Mouse (Mus musculus): ENCODE data around the gene Fan1. TPM values are rescaled to one million over a fixed set of nuclear protein-coding genes. Genes with fewer than 3 reads are reported as not detected.

Fan1 gene
- total and polyA plus RNA-seq, 3 experiments: 2.9 to 3.6 TPM; not detected in 1

DNA sequence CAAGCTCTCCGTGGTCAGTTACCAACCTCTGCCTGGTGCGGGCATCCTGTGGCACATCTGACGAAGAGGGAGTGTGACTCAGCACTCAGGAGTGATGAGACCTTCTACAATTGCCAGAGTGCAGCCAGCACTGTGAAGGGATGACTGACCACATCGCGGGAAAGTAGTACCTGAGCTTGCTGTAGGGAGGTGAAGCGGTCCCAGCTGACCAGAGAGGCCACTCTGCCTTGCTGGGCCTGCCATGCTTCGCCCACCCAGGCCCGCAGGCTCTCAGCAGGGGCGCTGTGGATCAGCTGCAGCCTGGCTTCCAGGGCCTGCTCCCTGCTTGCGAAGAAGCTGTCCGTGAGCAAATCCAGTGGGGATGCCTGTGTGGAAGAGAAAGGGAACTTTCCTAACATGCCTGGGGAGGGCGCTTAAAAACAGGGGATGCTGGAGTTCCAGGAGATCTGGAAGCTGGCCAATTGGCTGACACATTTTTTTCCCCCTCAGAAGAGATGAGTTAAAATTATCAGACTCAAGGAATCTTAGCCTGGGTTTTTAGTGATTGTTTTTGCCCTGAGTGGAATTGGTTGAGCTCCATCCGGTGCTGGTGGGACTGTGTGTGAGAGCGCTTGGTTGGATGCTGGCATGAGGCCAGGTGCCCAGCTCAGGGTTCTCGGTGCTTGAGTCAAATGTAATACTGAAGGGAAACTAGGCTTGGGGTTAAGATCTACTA is 24.6 kb downstream of the Fan1 start:
- no peak for DNase-seq (ENCODE audit: low read depth, low spot score)
- H3K36me3 ChIP-seq (ENCODE audit: control insufficient read depth in 1 of 2, insufficient read depth in 2 of 2, low read length in 2 of 2): no peaks in the 10 kb centered on the region; a peak in 1 of 4 replicates

DNA sequence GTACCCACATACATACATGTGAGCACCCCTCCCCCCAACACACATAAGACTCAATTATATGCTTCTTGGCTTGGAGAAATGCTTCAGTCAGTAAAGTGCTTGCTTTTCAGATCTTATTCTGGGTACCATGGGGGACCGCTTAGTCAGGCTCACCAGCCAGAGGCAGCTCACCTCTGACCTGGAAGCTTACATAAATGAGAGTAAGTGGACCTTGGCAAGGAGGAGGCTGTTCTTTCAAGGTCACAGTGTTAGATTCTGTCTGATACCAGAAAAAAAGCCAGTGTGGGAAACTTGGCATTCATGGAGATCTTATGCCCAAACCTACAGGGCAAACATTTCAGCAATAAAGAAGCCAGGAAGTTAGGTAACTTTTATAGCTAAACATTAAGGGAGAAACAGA is 26.1 kb downstream of the Fan1 start:
- no peak overlapping the region for H3K27ac ChIP-seq (ENCODE audit: control insufficient read depth, low read depth, low read length)
- no peaks in the 10 kb centered on the region; a peak in 1 of 4 replicates for H3K36me3 ChIP-seq (ENCODE audit: control insufficient read depth in 1 of 2, insufficient read depth in 2 of 2, low read length in 2 of 2)
- H3K4me1 ChIP-seq (ENCODE audit: control insufficient read depth in 1 of 2, insufficient read depth in 2 of 2, low read length in 2 of 2): no peaks in the 10 kb centered on the region
- H3K9me3 ChIP-seq (replicated peaks; ENCODE audit: insufficient read depth, low read length): no peaks in the 10 kb centered on the region
- no peaks in the 10 kb centered on the region for H3K79me2 ChIP-seq (ENCODE audit: control insufficient read depth, insufficient read depth, low read length, poor library complexity)
- TF ChIP-seq ZKSCAN1 (IDR thresholded peaks at IDR 0.05; ENCODE audit: low read depth, low read length): no peak
- no peak for TF ChIP-seq UBTF (IDR thresholded peaks at IDR 0.05; ENCODE audit: borderline replicate concordance, insufficient read depth, low read depth, low read length)
- TF ChIP-seq TBP (IDR thresholded peaks at IDR 0.05; ENCODE audit: low read depth, low read length): no peak
- TF ChIP-seq USF1 (IDR thresholded peaks at IDR 0.05; ENCODE audit: low read depth, low read length): no peak
- no peak for TF ChIP-seq MEF2A (IDR thresholded peaks at IDR 0.05; ENCODE audit: extremely low read depth, insufficient replicate concordance, low read depth, low read length, poor library complexity, severe bottlenecking)
- TF ChIP-seq BHLHE40 (IDR thresholded peaks at IDR 0.05; ENCODE audit: borderline replicate concordance, low read depth, low read length): no peak
- no peak for TF ChIP-seq MYB (IDR thresholded peaks at IDR 0.05; ENCODE audit: low read depth, low read length)
- TF ChIP-seq CTCF (IDR thresholded peaks at IDR 0.05 in 2 of 3, conservative IDR thresholded peaks at IDR 0.05 in 1 of 3; ENCODE audit: control insufficient read depth in 1 of 3, insufficient read depth in 1 of 3, low read depth in 2 of 3, low read length in 3 of 3, poor library complexity in 1 of 3, severe bottlenecking in 1 of 3): no peak
- no peak for DNase-seq (ENCODE audit: low read depth, low spot score)
- H3K9ac ChIP-seq (ENCODE audit: control insufficient read depth, low read depth, low read length, poor library complexity, severe bottlenecking): no peak overlapping the region
- no peak overlapping the region for H3K4me3 ChIP-seq (ENCODE audit: control insufficient read depth in 1 of 2, insufficient read depth in 1 of 2, low read depth in 2 of 2, low read length in 2 of 2)
- no peaks in the 10 kb centered on the region for H3K27me3 ChIP-seq (ENCODE audit: control insufficient read depth in 1 of 2, insufficient read depth in 2 of 2, low read length in 2 of 2)

More for the DNA sequence above, 24.6 kb downstream of the Fan1 start:
- no peak for TF ChIP-seq TCF12 (IDR thresholded peaks at IDR 0.05; ENCODE audit: low read depth, low read length)
- TF ChIP-seq UBTF (IDR thresholded peaks at IDR 0.05; ENCODE audit: borderline replicate concordance, insufficient read depth, low read depth, low read length): no peak
- TF ChIP-seq EP300 (IDR thresholded peaks at IDR 0.05; ENCODE audit: low read depth in 1 of 2, low read length in 2 of 2): no peak
- TF ChIP-seq CHD2 (IDR thresholded peaks at IDR 0.05; ENCODE audit: low read length): no peak
- no peak for TF ChIP-seq ZC3H11A (IDR thresholded peaks at IDR 0.05; ENCODE audit: low read depth, low read length)
- Histone ChIP-seq H3K4me1 (ENCODE audit: control insufficient read depth in 1 of 2, insufficient read depth in 2 of 2, low read length in 2 of 2) (no peaks in the 10 kb centered on the region), H3K79me2 (ENCODE audit: control insufficient read depth, insufficient read depth, low read length, poor library complexity) (no peaks in the 10 kb centered on the region), H3K27ac (ENCODE audit: control insufficient read depth, low read depth, low read length) (no peak overlapping the region), H3K9ac (ENCODE audit: control insufficient read depth, low read depth, low read length, poor library complexity, severe bottlenecking) (no peak overlapping the region), H3K4me3 (ENCODE audit: control insufficient read depth in 1 of 2, insufficient read depth in 1 of 2, low read depth in 2 of 2, low read length in 2 of 2) (no peak overlapping the region), H3K27me3 (ENCODE audit: control insufficient read depth in 1 of 2, insufficient read depth in 2 of 2, low read length in 2 of 2) (no peaks in the 10 kb centered on the region), H3K9me3 (replicated peaks; ENCODE audit: insufficient read depth, low read length) (no peaks in the 10 kb centered on the region)

DNA sequence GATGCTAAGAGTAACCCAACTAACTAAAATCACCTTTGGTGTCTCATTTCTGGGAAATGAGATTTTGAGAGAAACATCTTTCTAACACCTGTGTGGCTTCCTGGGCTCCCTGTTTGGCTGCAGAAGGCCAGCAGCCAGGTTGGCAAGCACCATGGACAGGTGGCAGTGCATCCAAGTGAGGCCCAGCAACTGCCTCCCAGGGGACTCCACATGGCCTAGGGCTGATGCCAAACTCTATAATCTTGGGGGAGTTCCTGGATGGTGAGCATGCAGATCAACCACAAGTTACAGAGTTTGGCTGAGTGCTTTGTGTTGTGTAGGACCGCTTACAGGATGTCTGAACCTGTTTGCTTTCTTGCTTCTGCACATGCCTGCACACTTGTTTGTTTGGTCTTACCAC is 41.2 kb downstream of the Fan1 start:
- no peak overlapping the region for H3K27ac ChIP-seq (ENCODE audit: control insufficient read depth, low read depth, low read length)
- no peaks in the 10 kb centered on the region for H3K9me3 ChIP-seq (replicated peaks; ENCODE audit: insufficient read depth, low read length)
- H3K4me1 ChIP-seq (ENCODE audit: control insufficient read depth in 1 of 2, insufficient read depth in 2 of 2, low read length in 2 of 2): no peaks in the 10 kb centered on the region
- TF ChIP-seq CTCF (IDR thresholded peaks at IDR 0.05 in 2 of 3, conservative IDR thresholded peaks at IDR 0.05 in 1 of 3; ENCODE audit: control insufficient read depth in 1 of 3, insufficient read depth in 1 of 3, low read depth in 2 of 3, low read length in 3 of 3, poor library complexity in 1 of 3, severe bottlenecking in 1 of 3) (no peak), TAL1 (IDR thresholded peaks at IDR 0.05; ENCODE audit: low read length) (no peak), TCF12 (IDR thresholded peaks at IDR 0.05; ENCODE audit: low read depth, low read length) (no peak), POLR2A (IDR thresholded peaks at IDR 0.05; ENCODE audit: control insufficient read depth in 1 of 2, insufficient read depth in 1 of 2, low read depth in 1 of 2, low read length in 2 of 2, poor library complexity in 1 of 2) (no peak), MAZ (IDR thresholded peaks at IDR 0.05; ENCODE audit: low read depth, low read length) (no peak), GATA1 (IDR thresholded peaks at IDR 0.05; ENCODE audit: low read depth, low read length) (no peak), CHD1 (IDR thresholded peaks at IDR 0.05; ENCODE audit: low read depth, low read length) (no peak), KAT2A (conservative IDR thresholded peaks at IDR 0.05; ENCODE audit: low read depth, low read length) (no peak), SMC3 (IDR thresholded peaks at IDR 0.05; ENCODE audit: low read depth, low read length) (no peak), CHD2 (IDR thresholded peaks at IDR 0.05; ENCODE audit: low read length) (no peak), NELFE (IDR thresholded peaks at IDR 0.05; ENCODE audit: low read depth, low read length) (no peak), HCFC1 (IDR thresholded peaks at IDR 0.05; ENCODE audit: low read depth, low read length) (no peak), GABPA (IDR thresholded peaks at IDR 0.05; ENCODE audit: low read depth, low read length) (no peak)
- H3K27me3 ChIP-seq (ENCODE audit: control insufficient read depth in 1 of 2, insufficient read depth in 2 of 2, low read length in 2 of 2): no peaks in the 10 kb centered on the region
- no peak overlapping the region for H3K4me3 ChIP-seq (ENCODE audit: control insufficient read depth in 1 of 2, insufficient read depth in 1 of 2, low read depth in 2 of 2, low read length in 2 of 2)
- H3K36me3 ChIP-seq (ENCODE audit: control insufficient read depth in 1 of 2, insufficient read depth in 2 of 2, low read length in 2 of 2): no peaks in the 10 kb centered on the region
- no peak overlapping the region for H3K9ac ChIP-seq (ENCODE audit: control insufficient read depth, low read depth, low read length, poor library complexity, severe bottlenecking)
- no peaks in the 10 kb centered on the region for H3K79me2 ChIP-seq (ENCODE audit: control insufficient read depth, insufficient read depth, low read length, poor library complexity)
- DNase-seq (ENCODE audit: low read depth, low spot score): no peak
